Mouse (Mus musculus) common myeloid progenitor, adult 5-6 weeks (primary cell): ENCODE results near the gene Sec24b. TPM values are rescaled to one million over a fixed set of nuclear protein-coding genes. Genes with fewer than 3 reads are reported as not detected.

Experiments
- ATAC-seq: replicated peaks from 2 replicates; pipeline ENCODE4 v1.8.0; 2016; ENCODE audit warnings: low read depth, mild to moderate bottlenecking, moderate TSS enrichment, inconsistent platforms; ENCODE audit not compliant: poor library complexity, severe bottlenecking
- total RNA-seq: library from RNA; stranded (forward); fragments of 200-1000, 187-1606 nt; gene quantifications from 2 replicates; pipeline ENCODE4 v1.2.3, GENCODE M21; 2017

The Sec24b gene
- total RNA-seq, 1 experiment from 2014 or later = 48.5 TPM

- ATAC-seq = no peak
Measured at GRCm38 (mm10) chr3:129982271-129982670, 79.1 kb downstream of the Sec24b start.

GRCm38 (mm10) chr3:129981756-129982155 lies 79.6 kb downstream of the Sec24b start:
- ATAC-seq = no peak

GRCm38 (mm10) chr3:129979510-129979909 lies 81.8 kb downstream of the Sec24b start:
- no peak for ATAC-seq

DNA sequence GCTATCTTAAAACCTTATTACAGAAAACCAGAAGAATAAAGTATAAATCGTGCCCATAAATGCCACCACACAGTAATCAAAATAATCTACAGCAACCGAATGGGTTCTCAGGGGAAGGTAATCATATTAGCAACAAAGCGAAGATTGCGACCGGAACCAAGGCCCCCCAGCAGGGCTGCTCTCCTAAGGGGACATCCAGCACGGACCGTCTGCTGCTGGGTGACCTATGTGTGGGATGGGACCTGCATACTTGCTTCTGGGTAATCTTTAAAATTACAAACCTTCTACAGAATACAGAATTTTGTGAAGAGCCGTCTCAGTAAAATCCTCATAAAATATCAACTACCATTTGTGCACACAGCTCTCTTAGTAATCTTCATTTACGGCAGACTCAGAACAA lies 82.6 kb downstream of the Sec24b start:
- no peak for ATAC-seq

GRCm38 (mm10) chr3:129976317-129976716 lies 85.0 kb downstream of the Sec24b start:
- no peak for ATAC-seq

DNA sequence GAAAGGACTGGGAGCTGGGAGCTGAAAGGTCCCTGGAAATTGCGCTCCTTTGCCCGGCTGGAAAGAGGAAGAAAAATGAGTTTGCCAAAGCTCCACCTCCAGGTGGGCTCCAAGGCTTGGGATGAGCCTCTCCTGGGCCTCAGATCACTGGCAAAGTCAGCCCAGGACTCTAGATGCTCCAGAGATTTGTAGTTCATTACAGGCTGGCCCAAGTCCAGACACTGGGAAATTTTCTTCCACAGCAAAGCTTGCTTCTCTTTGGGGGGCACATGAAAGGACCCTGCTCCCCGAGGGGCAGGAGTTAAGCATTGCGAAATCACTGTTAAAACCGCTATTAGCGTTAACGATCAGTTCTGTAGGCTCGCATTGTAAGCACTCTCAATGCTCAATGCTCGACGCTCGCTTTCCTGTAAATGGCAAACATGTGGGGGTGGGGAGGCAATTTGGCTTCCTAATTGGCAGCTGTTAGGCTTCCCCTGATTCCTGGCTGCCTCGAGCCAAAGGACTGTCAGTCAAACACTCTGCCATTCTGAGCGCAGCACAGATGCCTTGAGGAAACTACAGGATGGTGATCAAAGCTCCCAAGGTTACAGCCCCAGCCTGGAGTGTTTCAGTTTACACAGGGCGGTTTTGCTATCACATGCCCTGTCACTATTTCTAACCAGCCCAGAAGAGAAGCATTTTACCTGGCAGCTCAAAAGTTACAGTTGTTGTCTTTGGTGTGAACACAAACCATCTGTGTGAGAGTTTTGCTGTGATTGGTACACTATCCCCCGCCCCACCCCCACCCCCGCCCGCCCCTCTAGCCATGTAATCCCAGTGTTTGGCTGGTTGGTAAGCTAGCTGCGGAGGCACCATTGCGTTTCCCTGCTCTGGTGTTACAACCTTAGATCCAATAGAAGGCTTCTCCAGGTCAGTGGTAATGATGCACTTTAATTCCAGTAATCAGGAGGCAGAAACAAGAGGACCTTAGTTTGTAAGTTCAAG lies 90.5 kb downstream of the Sec24b start:
- peak; percentile 22; the same call in 1 of the 2 replicates for ATAC-seq

GRCm38 (mm10) chr3:129969432-129970395 lies 91.6 kb downstream of the Sec24b start, which contains the start of gene Mcub:
TSS of gene Mcub (minus strand) at chr3:129970206.
- peak; percentile 78 for ATAC-seq

DNA sequence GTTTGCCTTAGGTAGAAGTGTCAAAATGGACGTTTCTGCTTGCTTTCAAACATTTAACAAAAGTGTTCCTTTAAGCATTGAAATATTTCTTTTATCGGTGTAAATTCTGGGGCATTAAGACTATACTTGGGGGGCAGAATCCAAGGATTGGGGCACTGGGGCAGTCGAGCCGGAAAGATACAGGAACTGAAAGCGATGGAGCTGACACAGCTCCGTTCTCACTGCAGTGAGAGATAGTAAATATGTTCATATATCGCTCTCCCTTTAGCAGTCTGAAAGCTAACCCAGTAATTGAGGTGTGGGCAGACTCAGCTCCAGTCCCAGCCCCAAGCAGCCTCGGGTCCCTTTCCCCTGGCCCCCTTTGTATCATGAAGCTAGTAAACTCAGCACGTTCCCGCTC lies 92.3 kb downstream of the Sec24b start:
- ATAC-seq = peak; percentile 10; the same call in 1 of the 2 replicates

GRCm38 (mm10) chr3:129967874-129968273 lies 93.5 kb downstream of the Sec24b start:
- no peak for ATAC-seq

GRCm38 (mm10) chr3:129964681-129965080 lies 96.7 kb downstream of the Sec24b start:
- no peak for ATAC-seq

DNA sequence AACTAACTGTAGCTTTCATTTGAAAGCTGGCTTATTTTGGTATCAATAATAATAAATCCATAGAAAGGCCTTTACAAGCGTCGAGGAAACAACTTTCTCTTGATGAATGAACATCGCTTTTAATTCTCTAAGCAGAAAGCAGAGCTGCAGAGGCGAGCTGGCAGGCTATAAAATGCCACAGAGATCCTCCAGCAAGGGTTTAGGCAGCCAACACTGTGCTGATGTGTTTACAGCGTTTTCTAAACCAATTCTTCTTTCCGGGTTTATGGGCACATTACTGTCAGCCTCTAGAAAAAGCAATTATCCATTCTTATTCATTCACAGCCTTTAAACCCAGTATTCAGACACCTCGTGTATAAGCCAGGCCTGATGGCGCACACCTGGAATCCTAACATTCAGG lies 98.8 kb downstream of the Sec24b start:
- no peak for ATAC-seq

DNA sequence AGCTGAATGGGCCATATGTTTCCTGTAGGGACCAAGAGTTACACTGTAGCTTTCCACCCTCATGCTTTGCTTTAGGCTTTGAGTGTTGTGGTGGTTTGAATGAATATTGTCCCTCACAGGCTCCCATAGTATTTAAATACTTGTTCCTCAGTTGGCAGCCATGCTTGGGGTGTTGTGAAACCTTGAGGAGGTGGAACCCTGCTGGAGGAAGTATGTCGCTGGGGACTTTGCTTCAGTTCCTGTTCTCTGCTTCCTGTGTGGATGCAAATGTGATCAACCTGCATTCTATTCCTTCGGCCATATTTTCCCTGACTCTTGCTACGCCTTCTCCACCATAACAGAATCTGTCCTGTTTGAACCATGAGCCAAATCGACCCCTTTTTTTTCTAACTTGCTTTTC lies 108.1 kb downstream of the Sec24b start:
- ATAC-seq = 0 out of 2 replicates have a peak, but pooled peaks have one; percentile 24

- ATAC-seq = peak; percentile 46
Measured at GRCm38 (mm10) chr3:129949158-129949773, 112.1 kb downstream of the Sec24b start.

DNA sequence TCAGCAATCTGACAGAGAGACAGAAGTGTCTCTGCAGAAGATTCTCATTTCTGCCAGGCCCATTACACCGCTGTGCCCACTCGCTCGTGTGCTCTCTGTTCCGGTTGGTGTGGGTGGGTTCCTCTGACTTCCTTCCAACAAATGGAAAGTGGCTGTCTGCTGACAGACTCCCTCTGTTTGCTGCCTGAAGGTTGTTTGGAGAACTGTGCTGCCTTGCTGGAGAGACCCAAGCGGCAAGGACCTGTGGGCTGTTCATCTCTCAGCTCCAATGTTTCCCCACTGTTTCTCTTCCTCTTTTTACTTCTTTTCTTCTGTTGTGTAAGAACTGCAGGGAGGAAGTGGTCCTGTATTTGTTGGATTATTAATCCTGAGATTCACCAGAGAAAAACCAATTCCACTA lies 113.0 kb downstream of the Sec24b start:
- ATAC-seq = peak; percentile 16; the same call in 1 of the 2 replicates

DNA sequence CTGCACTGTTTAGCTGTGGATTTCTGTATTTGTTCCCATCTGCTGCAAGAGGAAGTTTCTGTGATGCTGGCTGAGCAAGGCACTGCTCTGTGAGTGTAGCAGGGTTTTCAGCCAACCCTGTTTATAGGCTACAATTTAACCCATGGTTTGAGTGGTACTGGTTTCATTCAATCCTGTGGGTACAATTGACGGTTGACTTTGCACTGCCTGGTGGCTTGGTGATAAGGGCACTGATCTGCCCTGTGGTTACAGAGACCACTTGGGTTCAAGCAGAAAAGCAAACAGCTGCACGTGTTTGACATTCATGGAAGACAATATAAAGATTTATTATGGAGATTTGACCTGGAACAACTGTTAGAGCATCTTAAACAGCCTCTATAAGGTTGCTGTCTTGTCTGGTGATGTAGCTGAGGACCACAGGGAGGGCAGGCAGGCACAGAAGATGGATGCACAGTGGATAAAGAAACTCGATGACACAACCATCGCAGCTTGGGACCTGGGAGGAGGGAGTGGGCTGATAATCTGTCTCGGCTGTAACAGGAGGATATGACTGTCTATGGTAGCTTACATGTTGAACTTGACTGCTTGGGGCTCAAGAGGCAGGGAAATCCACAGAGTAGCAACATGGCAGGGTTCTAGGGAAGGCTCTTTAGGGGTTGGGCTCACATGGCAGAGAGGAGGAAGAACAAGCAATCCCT lies 115.0 kb downstream of the Sec24b start:
- ATAC-seq = peak; percentile 87

DNA sequence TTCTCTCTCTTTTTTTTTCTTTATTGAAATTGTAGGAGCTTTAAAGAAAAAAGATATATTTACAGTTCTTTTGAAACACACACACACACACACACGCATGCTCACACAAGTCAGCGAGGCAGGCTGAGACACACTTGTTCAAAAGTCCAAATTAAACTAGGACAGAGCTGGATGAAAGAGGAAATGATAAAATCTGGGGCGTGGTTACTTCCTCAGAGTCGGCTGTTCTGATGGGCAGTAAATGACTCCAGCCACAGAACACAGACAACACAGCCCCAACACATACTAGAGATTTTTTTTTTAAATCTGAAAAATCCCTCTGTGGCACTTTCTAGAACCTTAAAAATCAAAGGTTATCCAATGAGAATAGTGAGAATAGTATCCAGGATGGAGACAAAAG lies 117.5 kb downstream of the Sec24b start:
- peak; percentile 20; the same call in 1 of the 2 replicates for ATAC-seq

GRCm38 (mm10) chr3:129941291-129941690 lies 120.1 kb downstream of the Sec24b start:
- ATAC-seq = no peak

DNA sequence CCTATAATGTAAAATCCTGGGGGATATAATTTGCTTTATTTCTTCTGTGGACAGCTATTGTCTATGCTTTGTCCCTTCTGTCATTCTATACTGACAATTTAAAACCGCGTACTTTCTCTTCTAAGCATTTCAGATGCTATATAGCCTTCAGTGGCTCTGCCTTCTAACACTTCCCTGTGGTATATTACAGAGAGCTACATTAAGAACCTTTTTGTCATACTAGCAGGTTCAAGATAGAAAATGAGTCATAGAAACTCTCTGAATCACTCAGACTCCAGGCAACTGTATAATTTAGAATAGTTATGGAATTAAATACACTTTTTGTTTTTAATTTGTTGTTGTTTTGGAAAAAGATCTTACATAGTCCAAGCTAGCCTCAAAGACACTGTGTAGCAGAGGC lies 120.6 kb downstream of the Sec24b start:
- no peak for ATAC-seq

- ATAC-seq = no peak
Measured at GRCm38 (mm10) chr3:129939058-129939457, 122.3 kb downstream of the Sec24b start.
